Mouse (Mus musculus): ENCODE results near the gene Cacnb1. TPM values are rescaled to one million over a fixed set of nuclear protein-coding genes. Genes with fewer than 3 reads are reported as not detected.
A peak's percentile ranks its signal among the peaks of the same experiment; 100 is the strongest.

Cacnb1 gene
- total RNA-seq, 2 experiments from 2014 or later, result 0.98 TPM; not detected in 1

DNA sequence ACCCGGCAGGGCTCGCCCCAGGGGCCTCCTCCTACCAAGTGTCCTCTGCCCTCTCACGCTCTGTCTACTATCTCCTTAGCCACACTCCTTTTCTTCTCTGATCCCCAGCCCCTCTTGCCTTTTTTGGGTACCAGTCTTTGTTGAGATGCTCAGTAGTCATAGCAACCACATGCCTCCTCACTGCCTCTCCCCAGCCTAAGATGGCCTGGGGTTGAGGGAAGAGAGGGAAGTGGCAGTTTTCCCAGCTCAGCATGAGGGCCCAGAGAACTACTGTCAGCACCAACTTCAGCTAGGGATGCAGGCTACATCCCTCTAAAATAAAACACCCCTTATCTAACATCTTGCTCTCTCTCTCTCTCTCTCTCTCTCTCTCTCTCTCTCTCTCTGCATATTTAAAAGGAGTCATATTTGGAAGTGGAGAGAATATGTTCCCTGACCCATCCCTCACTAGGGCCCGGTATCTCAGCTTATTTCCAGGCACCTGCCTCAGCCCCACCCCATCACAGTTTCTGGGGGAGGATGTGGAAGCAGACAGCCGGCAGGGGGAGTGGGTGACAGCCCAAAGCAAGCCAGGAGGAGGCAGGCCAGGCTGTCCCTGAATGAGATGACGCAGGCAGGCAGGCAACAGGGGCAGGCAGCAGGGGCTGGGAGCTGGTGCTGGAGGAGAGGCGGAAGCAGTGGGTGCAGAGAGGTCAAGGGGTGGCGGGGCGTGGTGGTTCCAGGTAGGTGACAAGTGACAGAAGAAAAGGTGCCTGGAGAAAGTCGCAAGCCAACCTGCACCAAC lies 3.8 kb downstream of the Cacnb1 start:
- ATAC-seq (replicated peaks; ENCODE audit: low FRiP score, low TSS enrichment, poor library complexity, severe bottlenecking), result peak; percentile 53

- no peak for ATAC-seq (replicated peaks; ENCODE audit: low FRiP score, low TSS enrichment, poor library complexity, severe bottlenecking)
Observed at GRCm38 (mm10) chr11:98018222-98018621, 4.6 kb downstream of the Cacnb1 start.

- ATAC-seq (replicated peaks; ENCODE audit: low FRiP score, low TSS enrichment, poor library complexity, severe bottlenecking), result no peak
Observed at GRCm38 (mm10) chr11:98016824-98017223, 6.0 kb downstream of the Cacnb1 start.

DNA sequence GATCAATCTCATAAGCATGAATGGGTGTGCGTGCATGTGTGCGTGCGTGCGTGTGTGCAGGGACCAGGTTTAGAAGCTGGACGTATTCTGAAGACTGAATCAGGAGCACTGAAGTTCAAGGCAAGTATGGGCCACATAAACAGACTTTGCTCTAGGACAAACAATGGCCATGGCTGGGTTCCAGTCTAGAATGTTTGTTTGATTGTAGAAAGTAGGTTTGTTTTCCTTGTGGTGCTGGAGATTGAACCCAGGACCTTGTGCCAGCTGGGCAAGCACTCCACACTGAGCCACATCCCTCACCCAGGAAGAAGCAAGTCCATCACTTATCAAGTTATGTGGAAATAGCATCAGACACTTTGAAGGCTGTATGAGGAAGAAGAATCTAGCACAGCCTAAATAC lies 6.7 kb downstream of the Cacnb1 start:
- ATAC-seq (replicated peaks; ENCODE audit: low FRiP score, low TSS enrichment, poor library complexity, severe bottlenecking), result no peak

DNA sequence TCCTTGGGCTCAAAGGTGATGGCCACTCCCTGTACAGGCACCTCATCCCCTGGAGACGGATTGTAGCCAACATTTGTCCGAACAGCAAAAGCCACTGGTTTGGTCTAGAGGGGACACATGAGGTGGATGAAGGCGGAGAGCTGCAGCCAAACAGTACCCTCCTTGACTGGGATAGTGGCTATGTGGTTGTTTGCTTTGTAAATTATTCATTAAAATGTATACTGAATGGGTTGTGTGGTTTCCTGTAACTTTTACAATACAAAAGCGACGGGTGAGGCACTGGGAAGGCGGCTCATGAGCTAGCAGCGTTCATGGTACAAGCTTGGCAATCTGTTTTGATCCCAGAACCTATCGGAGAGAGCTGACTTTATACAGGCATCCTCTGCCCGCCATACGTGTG lies 10.0 kb downstream of the Cacnb1 start:
- no peak for ATAC-seq (replicated peaks; ENCODE audit: low FRiP score, low TSS enrichment, poor library complexity, severe bottlenecking)

GRCm38 (mm10) chr11:98011716-98012115 lies 11.1 kb downstream of the Cacnb1 start:
- ATAC-seq (replicated peaks; ENCODE audit: low FRiP score, low TSS enrichment, poor library complexity, severe bottlenecking), result no peak

- ATAC-seq (replicated peaks; ENCODE audit: low FRiP score, low TSS enrichment, poor library complexity, severe bottlenecking), result no peak
Observed at GRCm38 (mm10) chr11:98008087-98008486, 14.7 kb downstream of the Cacnb1 start.

DNA sequence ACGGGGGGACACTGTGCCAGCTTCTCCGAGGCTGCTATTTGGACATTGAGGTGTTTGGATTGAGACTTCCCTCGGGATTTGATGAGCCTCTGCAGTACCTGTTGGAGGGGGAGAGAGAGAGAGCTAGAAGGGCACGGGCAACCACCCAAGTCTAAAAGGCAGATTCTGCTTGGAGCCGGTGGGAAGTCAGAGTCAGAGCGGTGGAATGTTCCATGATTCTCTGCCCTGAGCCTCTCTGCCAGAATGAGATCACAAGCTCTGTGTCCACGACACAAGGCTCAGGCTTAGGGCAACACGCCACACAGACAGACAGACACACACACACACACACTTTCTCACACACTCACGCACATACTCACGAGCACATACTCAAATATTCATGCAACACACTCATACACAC lies 17.1 kb downstream of the Cacnb1 start:
- no peak for ATAC-seq (replicated peaks; ENCODE audit: low FRiP score, low TSS enrichment, poor library complexity, severe bottlenecking)

DNA sequence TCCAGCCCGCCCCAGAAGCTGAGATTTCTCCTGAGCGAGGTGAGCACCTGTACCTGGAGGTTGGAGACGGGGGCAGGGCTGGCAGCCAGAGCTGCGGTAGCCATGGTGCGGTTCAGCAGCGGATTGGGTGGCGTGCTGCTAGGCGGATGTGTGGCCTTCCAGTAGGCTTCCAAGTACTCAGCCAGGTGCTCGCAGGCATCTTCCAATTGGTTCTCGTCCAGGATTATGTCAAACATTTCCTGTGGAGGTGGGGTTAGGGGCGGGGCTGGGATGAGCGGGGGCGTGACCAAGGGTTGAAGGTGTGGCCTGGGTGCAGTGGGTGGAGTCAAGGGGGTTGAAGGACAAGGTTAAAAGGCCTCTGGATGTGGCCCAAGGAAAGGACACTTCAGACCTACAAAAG lies 17.8 kb downstream of the Cacnb1 start:
- no peak for ATAC-seq (replicated peaks; ENCODE audit: low FRiP score, low TSS enrichment, poor library complexity, severe bottlenecking)

DNA sequence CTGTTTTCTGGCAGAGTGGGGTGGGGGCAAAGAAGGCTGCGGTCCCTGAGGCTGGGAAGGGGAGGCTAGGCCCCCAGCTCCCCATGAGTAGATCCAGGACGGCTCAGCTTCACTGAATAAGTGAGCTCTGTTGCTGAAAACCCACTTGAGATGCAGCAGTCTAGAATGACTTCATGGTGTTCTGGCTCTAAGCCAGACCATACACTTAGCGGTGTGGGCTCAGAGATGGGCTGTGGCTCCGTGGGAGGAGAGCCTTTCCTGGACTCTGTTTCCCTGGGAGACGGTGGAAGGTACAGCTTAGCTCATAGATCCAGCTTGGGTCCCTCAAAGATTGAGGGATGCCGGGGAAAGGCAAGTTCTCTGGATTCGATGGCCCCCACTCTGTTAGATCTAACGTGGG lies 18.7 kb downstream of the Cacnb1 start:
- ATAC-seq (replicated peaks; ENCODE audit: low FRiP score, low TSS enrichment, poor library complexity, severe bottlenecking), result no peak

- peak; percentile 58 for ATAC-seq (replicated peaks; ENCODE audit: low FRiP score, low TSS enrichment, poor library complexity, severe bottlenecking)
Observed at GRCm38 (mm10) chr11:98003171-98003671, 19.6 kb downstream of the Cacnb1 start.

DNA sequence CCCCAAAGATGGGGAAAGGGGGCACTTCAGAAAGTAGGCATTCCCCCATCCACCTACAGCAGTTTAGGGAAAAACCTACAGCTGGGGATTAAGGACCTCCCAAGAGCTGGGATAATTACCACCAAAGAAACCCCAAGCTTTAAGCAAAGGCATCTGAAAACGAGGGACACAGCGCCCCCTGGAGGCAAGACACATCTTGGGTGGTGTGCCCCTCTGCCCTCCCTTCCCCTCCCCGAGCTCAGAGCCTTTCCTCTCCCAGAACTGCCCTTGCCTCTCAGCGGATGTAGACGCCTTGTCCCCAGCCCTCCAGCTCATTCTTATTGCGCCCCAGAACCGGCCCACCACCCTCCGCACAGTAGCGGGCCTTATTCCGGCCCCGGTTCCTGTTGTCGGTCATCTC lies 20.2 kb downstream of the Cacnb1 start:
- 0 out of 2 replicates have a peak, but pooled peaks have one; percentile 40 for ATAC-seq (replicated peaks; ENCODE audit: low FRiP score, low TSS enrichment, poor library complexity, severe bottlenecking)

GRCm38 (mm10) chr11:98001986-98002385 lies 20.8 kb downstream of the Cacnb1 start:
- no peak for ATAC-seq (replicated peaks; ENCODE audit: low FRiP score, low TSS enrichment, poor library complexity, severe bottlenecking)

- no peak for ATAC-seq (replicated peaks; ENCODE audit: low FRiP score, low TSS enrichment, poor library complexity, severe bottlenecking)
Observed at GRCm38 (mm10) chr11:98001351-98001824, 21.4 kb downstream of the Cacnb1 start.

DNA sequence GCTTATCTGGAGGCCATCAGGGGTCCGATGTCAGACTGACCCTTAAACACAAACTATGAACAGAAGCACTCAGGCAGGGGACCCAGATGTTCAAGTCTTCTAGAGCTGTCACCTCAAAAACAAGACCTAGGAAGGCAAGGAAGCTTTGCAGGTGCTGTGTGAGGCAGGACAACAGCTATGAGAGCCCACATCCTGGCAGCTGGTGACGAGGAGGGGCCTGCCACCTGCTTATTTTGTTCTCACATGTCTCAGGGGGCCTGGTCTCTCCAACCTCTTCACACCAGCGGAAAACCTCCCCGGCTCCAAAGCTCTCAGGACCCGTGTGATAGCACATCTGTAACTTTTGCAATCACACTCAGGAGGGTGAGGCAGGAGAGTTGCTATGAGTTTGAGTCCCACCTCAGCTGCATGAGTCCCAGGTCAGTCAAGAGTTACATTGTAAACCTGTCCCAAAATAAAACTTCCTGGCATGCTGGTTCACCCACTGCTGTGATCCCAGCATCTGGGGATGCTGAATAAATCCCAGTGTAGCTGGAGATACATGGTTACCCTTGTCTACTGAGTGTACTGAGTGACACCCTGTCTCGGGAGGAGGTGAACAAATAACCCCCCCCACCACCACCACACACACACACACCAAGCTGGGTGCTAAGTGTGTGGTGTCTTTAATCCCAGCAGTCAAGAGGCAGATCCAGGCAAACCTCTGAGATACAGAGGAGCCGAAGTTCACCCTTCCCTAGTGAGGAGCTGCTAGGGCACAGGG lies 22.3 kb downstream of the Cacnb1 start:
- no peak for ATAC-seq (replicated peaks; ENCODE audit: low FRiP score, low TSS enrichment, poor library complexity, severe bottlenecking)

DNA sequence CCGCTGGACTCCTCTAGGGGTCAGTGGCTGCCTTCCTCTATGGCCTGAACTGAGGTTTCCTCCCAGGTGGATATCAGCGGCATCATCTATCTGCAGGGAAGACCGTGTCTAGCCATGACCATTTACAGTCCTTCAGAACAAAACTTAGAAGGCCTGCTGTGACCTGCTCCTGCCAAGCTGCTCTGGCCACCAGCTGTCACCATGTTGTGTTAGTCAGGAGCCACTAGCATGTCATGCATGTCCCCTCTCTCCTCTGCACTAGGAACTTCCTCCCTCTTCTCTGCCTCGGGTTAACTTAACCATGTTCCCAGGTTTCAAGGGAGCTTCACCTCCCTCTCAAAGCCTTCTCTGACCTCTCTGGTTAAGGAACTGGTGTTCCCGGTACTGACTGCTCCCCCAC lies 23.1 kb downstream of the Cacnb1 start:
- ATAC-seq (replicated peaks; ENCODE audit: low FRiP score, low TSS enrichment, poor library complexity, severe bottlenecking), result no peak

- ATAC-seq (replicated peaks; ENCODE audit: low FRiP score, low TSS enrichment, poor library complexity, severe bottlenecking), result no peak
Observed at GRCm38 (mm10) chr11:97998898-97999608, 23.8 kb downstream of the Cacnb1 start.

GRCm38 (mm10) chr11:97998074-97998793 lies 24.6 kb downstream of the Cacnb1 start:
- ATAC-seq (replicated peaks; ENCODE audit: low FRiP score, low TSS enrichment, poor library complexity, severe bottlenecking), result no peak

- no peak for ATAC-seq (replicated peaks; ENCODE audit: low FRiP score, low TSS enrichment, poor library complexity, severe bottlenecking)
Observed at GRCm38 (mm10) chr11:97997387-97997960, 25.4 kb downstream of the Cacnb1 start.
